Mouse (Mus musculus) liver, embryonic 15.5 days (tissue): ENCODE results near the gene Gm45337. TPM values are rescaled to one million over a fixed set of nuclear protein-coding genes. Genes with fewer than 3 reads are reported as not detected.
A peak's percentile ranks its signal among the peaks of the same experiment; 100 is the strongest.

ENCODE experiments used
- ATAC-seq: fragments of 200-750 bp; cut with Nextera tagmentation; 2 replicates; pipeline ENCODE4 v1.8.0; 2017; ENCODE audit warnings: moderate number of reproducible peaks, mild to moderate bottlenecking, moderate library complexity; ENCODE audit not compliant: insufficient read depth
- H3K27ac ChIP-seq: fragments of 300-500 bp; sonication (generic); replicated peaks from 2 replicates; pipeline ENCODE4 v1.5.1; 2015; ENCODE audit warnings: mild to moderate bottlenecking, inconsistent platforms
- H3K27me3 ChIP-seq: fragments of 300-500 bp; sonication (generic); 2 replicates; pipeline ENCODE4 v1.6.1; 2015; ENCODE audit warnings: mild to moderate bottlenecking, inconsistent platforms
- H3K36me3 ChIP-seq: fragments of 300-500 bp; sonication (generic); replicated peaks from 2 replicates; pipeline ENCODE4 v1.6.1; 2015; ENCODE audit warnings: moderate library complexity, mild to moderate bottlenecking, inconsistent platforms
- H3K4me1 ChIP-seq: fragments of 300-500 bp; sonication (generic); replicated peaks from 2 replicates; pipeline ENCODE4 v1.6.1; 2015; ENCODE audit warnings: inconsistent platforms
- H3K4me2 ChIP-seq: fragments of 300-500 bp; sonication (generic); 2 replicates; pipeline ENCODE4 v1.6.1; 2015; ENCODE audit warnings: moderate library complexity, mild to moderate bottlenecking, inconsistent platforms
- H3K4me3 ChIP-seq: fragments of 300-500 bp; sonication (generic); replicated peaks from 2 replicates; pipeline ENCODE4 v1.5.1; 2015; ENCODE audit warnings: mild to moderate bottlenecking, inconsistent platforms
- H3K9ac ChIP-seq: fragments of 300-500 bp; sonication (generic); 2 replicates; pipeline ENCODE4 v1.6.1; 2015; ENCODE audit warnings: moderate library complexity, mild to moderate bottlenecking, inconsistent platforms
- H3K9me3 ChIP-seq: fragments of 300-500 bp; sonication (generic); replicated peaks from 2 replicates; pipeline ENCODE4 v1.6.1; 2016; ENCODE audit warnings: inconsistent platforms
- WGBS: fragments of 180-500 bp; shearing (Covaris S2); methylation state at CpG from one replicate; pipeline ENCODE4 v1.1.7; 2015; ENCODE audit warnings: mixed read lengths; ENCODE audit not compliant: insufficient replicate concordance; 5-methylcytosine and 5-hydroxymethylcytosine counted together
- polyA plus RNA-seq: library from polyadenylated mRNA; unstranded; fragments of >200 nt; fragmentation: Nextera tagmentation; extraction: Ambion mirVana; gene quantifications from 2 replicates; pipeline ENCODE4 v1.2.1, GENCODE M21; 2015

Gene Gm45337
- polyA plus RNA-seq, 1 experiment from 2014 or later: not detected

- Histone ChIP-seq H3K4me3 (no peak overlapping the region), H3K36me3 (no peaks in the 10 kb centered on the region), H3K4me2 (no peak overlapping the region), H3K9ac (no peak overlapping the region), H3K9me3 (no peaks in the 10 kb centered on the region), H3K4me1 (peaks cover 33% of the 10 kb centered on the region), H3K27ac (no peak overlapping the region), H3K27me3 (peaks cover 92% of the 10 kb centered on the region)
- 0 out of 2 replicates have a peak, but pooled peaks have one; percentile 24 for ATAC-seq
- WGBS: 9% methylated on average over 9 of the region's 9 CpGs
Observed at GRCm38 (mm10) chr7:142097776-142098175, 46.6 kb downstream of the Gm45337 start.

- WGBS: 51% methylated on average over 4 of the region's 4 CpGs
Observed at GRCm38 (mm10) chr7:142096701-142097100, 47.7 kb downstream of the Gm45337 start.

GRCm38 (mm10) chr7:142095183-142095931 is 49.0 kb downstream of the Gm45337 start, which contains the start of gene Dusp8:
Dusp8 (minus strand) TSS chr7:142095843.
- Histone ChIP-seq H3K9ac (peak within 1 kb of the TSS; percentile 98), H3K36me3 (no peaks in the 10 kb centered on the region), H3K4me3 (peak within 1 kb of the TSS; percentile 87), H3K27ac (peak within 1 kb of the TSS; percentile 84), H3K9me3 (no peaks in the 10 kb centered on the region), H3K4me1 (peaks cover 51% of the 10 kb centered on the region), H3K4me2 (peak within 1 kb of the TSS; percentile 97), H3K27me3 (peaks cover 100% of the 10 kb centered on the region)
- WGBS: under 1% methylated on average over 58 of the region's 63 CpGs
- peak; percentile 83 for ATAC-seq

More at GRCm38 (mm10) chr7:142096701-142097100, 47.7 kb downstream of the Gm45337 start:
- Histone ChIP-seq H3K4me3 (no peak overlapping the region), H3K4me1 (peaks cover 43% of the 10 kb centered on the region), H3K4me2 (no peak overlapping the region), H3K9me3 (no peaks in the 10 kb centered on the region), H3K27me3 (peaks cover 100% of the 10 kb centered on the region), H3K27ac (no peak overlapping the region), H3K9ac (no peak overlapping the region), H3K36me3 (no peaks in the 10 kb centered on the region)
- ATAC-seq: no peak

- H3K4me2 ChIP-seq: peak overlapping the region; percentile 97
- WGBS: under 1% methylated on average over 89 of the region's 89 CpGs
Observed at GRCm38 (mm10) chr7:142094301-142095143, 49.9 kb downstream of the Gm45337 start.

GRCm38 (mm10) chr7:142093696-142094240 is 50.6 kb downstream of the Gm45337 start:
- H3K27ac ChIP-seq: peak overlapping the region; percentile 84
- peak overlapping the region; percentile 97 for H3K4me2 ChIP-seq
- peaks cover 67% of the 10 kb centered on the region for H3K4me1 ChIP-seq
- no peaks in the 10 kb centered on the region for H3K36me3 ChIP-seq
- peak overlapping the region; percentile 98 for H3K9ac ChIP-seq
- WGBS: 17% methylated on average over 6 of the region's 6 CpGs
- H3K27me3 ChIP-seq: peaks cover 100% of the 10 kb centered on the region
- ATAC-seq: peak; percentile 8
- peak overlapping the region; percentile 87 for H3K4me3 ChIP-seq
- no peaks in the 10 kb centered on the region for H3K9me3 ChIP-seq

More at GRCm38 (mm10) chr7:142094301-142095143, 49.9 kb downstream of the Gm45337 start:
- Histone ChIP-seq H3K9me3 (no peaks in the 10 kb centered on the region), H3K9ac (peak overlapping the region; percentile 98), H3K27me3 (peaks cover 100% of the 10 kb centered on the region), H3K36me3 (no peaks in the 10 kb centered on the region), H3K27ac (peak overlapping the region; percentile 84), H3K4me3 (peak overlapping the region; percentile 87), H3K4me1 (peaks cover 60% of the 10 kb centered on the region)
- ATAC-seq: peak; percentile 72

Other genes starting within 250 kb of the Gm45337 start
- 23.1 and 25.6 TPM in 2 replicates for gene Tollip, start 226.1 kb downstream of the Gm45337 start, polyA plus RNA-seq
- 0.17 and 0.22 TPM in 2 replicates for gene Brsk2, start 194.9 kb downstream of the Gm45337 start, polyA plus RNA-seq
- gene Mob2, start 83.5 kb downstream of the Gm45337 start, polyA plus RNA-seq: 66.1 and 70.2 TPM in 2 replicates
- 4.3 and 4.4 TPM in 2 replicates for gene Dusp8, start 48.8 kb downstream of the Gm45337 start, polyA plus RNA-seq
- not detected in 2 replicates for gene Gm45618, start 23.9 kb downstream of the Gm45337 start, polyA plus RNA-seq
- not detected in 2 replicates for gene Gm39115, start 8.6 kb downstream of the Gm45337 start, polyA plus RNA-seq
- not detected in 2 replicates for gene Gm29735, start 12.5 kb upstream of the Gm45337 start, polyA plus RNA-seq
- not detected in 2 replicates for gene Gm4553, start 21.1 kb upstream of the Gm45337 start, polyA plus RNA-seq
- gene Krtap5-2, start 31.4 kb upstream of the Gm45337 start, polyA plus RNA-seq: not detected in 2 replicates
- not detected in 2 replicates for gene Gm10153, start 45.8 kb upstream of the Gm45337 start, polyA plus RNA-seq
- gene Krtap5-3, start 56.8 kb upstream of the Gm45337 start, polyA plus RNA-seq: not detected in 2 replicates
- not detected in 2 replicates for gene Gm7579, start 67.3 kb upstream of the Gm45337 start, polyA plus RNA-seq
- gene Krtap5-5, start 85.4 kb upstream of the Gm45337 start, polyA plus RNA-seq: not detected in 2 replicates
- gene Gm40460, start 96.5 kb upstream of the Gm45337 start, polyA plus RNA-seq: not detected in 2 replicates
- not detected in 2 replicates for gene Gm2431, start 113.7 kb upstream of the Gm45337 start, polyA plus RNA-seq
- not detected in 2 replicates for gene Gm4559, start 129.8 kb upstream of the Gm45337 start, polyA plus RNA-seq
- not detected in 2 replicates for gene Krtap5-1, start 152.5 kb upstream of the Gm45337 start, polyA plus RNA-seq
- gene Krtap5-4, start 158.9 kb upstream of the Gm45337 start, polyA plus RNA-seq: not detected in 2 replicates
- gene Ifitm10, start 229.1 kb upstream of the Gm45337 start, polyA plus RNA-seq: 1.9 and 2.1 TPM in 2 replicates
- gene Gm49369, start 238.1 kb upstream of the Gm45337 start, polyA plus RNA-seq: 0.54 and 0.78 TPM in 2 replicates
- gene Ctsd, start 243.4 kb upstream of the Gm45337 start, polyA plus RNA-seq: 377 and 446 TPM in 2 replicates